Mouse (Mus musculus) bone marrow, adult 2 months (tissue): ENCODE measurements around the gene Ehbp1l1.

Source experiments
- CTCF ChIP-seq: fragments of 200-500 bp; IDR thresholded peaks from 2 replicates; pipeline ENCODE4 v1.5.1; 2011; ENCODE audit warnings: low read length, control low read depth; ENCODE audit not compliant: control insufficient read depth, insufficient read depth
- POLR2A ChIP-seq: fragments of 200-500 bp; IDR thresholded peaks from 2 replicates; pipeline ENCODE4 v1.6.1; 2011; ENCODE audit warnings: low read depth, mild to moderate bottlenecking, control low read depth, low read length, borderline replicate concordance; ENCODE audit not compliant: control insufficient read depth

GRCm38 (mm10) chr19:5742241-5742641 lies 16.1 kb upstream of the Ehbp1l1 start:
- TF ChIP-seq POLR2A (no peak), CTCF (no peak)
